Mouse (Mus musculus) spleen, adult 10 weeks (tissue): Measurements from ENCODE around the gene Defb13. TPM values are rescaled to one million over a fixed set of nuclear protein-coding genes. Genes with fewer than 3 reads are reported as not detected.

ENCODE experiments used
- polyA plus RNA-seq: library from polyadenylated mRNA; stranded (reverse); fragments of 350-450 nt; fragmentation: Illumina TruSeq; extraction: RNeasy Lipid Tissue Mini Kit (QIAGEN cat#74804); gene quantifications from one replicate; pipeline ENCODE4 v1.2.3, GENCODE M21; 2015; ENCODE audit warnings: low replicate concordance; ENCODE audit not compliant: insufficient read depth

The Defb13 gene
- not detected for polyA plus RNA-seq

GRCm38 (mm10) chr8:21946462-21946861, at the start of gene Defb13:
Gene Defb13 (plus strand): TSS chr8:21946762.

GRCm38 (mm10) chr8:21906290-21906689, 40.3 kb upstream of the Defb13 start, which contains the start of gene Defb11:
Gene Defb11 (minus strand): TSS chr8:21906412.

DNA sequence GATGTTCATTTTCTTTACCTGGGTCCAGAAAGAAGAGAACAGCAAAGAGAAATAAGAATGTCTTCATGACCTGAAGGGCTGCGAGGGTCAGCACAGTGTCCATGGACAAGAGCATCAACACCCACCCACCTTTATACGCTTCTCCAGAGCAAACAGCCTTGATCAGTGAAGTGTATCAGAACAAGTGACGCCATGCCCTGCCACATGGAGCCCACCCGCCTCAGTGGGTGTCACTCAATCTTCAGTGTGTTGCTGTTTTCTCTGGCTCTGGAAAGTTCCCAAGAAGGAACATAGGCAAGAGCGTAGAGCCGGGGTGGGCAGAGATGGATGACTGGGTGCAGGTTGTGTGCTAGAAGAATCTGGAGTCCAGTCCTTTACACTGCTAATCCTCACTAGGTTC, 14.0 kb upstream of the Defb13 start, which contains the start of gene Defb15:
Gene Defb15, minus strand, starts transcription at position 101 of the 400 bp plus-strand sequence.

DNA sequence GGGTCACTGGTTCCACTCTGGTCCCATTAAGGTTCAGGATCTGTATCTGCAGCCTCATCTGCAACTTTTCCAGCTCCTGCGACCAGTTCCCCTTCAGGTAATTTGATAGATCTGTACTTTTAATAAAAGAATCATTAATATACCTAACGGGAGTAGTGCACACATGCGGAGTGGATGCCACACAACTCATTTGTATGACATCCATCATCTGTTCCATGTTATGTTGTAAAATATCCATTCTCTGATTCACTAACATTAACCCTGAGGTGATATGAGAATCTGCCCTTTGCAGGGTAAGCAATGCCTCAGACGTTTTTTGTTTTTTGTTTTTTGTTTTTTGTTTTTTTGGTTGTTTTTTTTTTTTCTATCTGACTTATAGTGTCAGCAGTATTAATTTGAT, 8.5 kb upstream of the Defb13 start, which contains the start of gene Defb35:
Gene Defb35, plus strand, starts transcription at position 301 of the 400 bp plus-strand sequence.

GRCm38 (mm10) chr8:21958414-21958813, 11.9 kb downstream of the Defb13 start, which contains the start of gene Fam90a1a:
Gene Fam90a1a (plus strand): TSS chr8:21958714.

DNA sequence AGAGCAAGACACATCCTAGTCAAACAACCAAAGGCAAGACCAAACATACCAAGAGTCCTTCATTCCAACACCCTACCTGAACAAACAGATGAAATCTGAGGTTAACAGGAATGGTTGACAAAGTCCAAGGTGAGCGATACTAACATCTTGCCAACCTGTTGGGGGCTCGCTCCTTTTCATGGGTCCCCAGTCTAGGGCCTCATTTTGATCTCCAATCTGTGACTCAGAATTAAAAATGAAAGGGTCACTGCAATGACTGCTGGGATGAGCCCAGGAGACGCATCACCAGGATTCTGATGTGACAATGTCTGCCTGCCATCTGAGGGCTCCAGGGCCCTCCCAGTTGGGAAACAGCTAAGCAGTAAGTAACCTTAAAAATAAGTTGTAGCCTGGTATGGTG, 22.9 kb downstream of the Defb13 start, which contains the start of gene Ccdc70:
Gene Ccdc70, plus strand, starts transcription at position 301 of the 400 bp plus-strand sequence.

Other genes starting within 250 kb of the Defb13 start
- not detected for gene AY761184, start 243.1 kb upstream of the Defb13 start, polyA plus RNA-seq
- gene Defa24, start 212.3 kb upstream of the Defb13 start, polyA plus RNA-seq, result not detected
- not detected for gene Defb50, start 123.2 kb upstream of the Defb13 start, polyA plus RNA-seq
- gene Defb2, start 106.8 kb upstream of the Defb13 start, polyA plus RNA-seq, result not detected
- gene Defb10, start 87.9 kb upstream of the Defb13 start, polyA plus RNA-seq, result not detected
- not detected for gene Defb9, start 61.3 kb upstream of the Defb13 start, polyA plus RNA-seq
- gene Defb11, start 40.4 kb upstream of the Defb13 start, polyA plus RNA-seq, result not detected
- gene Defb15, start 14.1 kb upstream of the Defb13 start, polyA plus RNA-seq, result not detected
- not detected for gene Defb35, start 8.4 kb upstream of the Defb13 start, polyA plus RNA-seq
- gene Fam90a1a, start 12.0 kb downstream of the Defb13 start, polyA plus RNA-seq, result not detected
- not detected for gene Ccdc70, start 23.0 kb downstream of the Defb13 start, polyA plus RNA-seq
- 0.51 TPM for gene Atp7b, start 113.5 kb downstream of the Defb13 start, polyA plus RNA-seq
- gene Alg11, start 114.0 kb downstream of the Defb13 start, polyA plus RNA-seq, result 17.3 TPM
- gene Nek5, start 178.3 kb downstream of the Defb13 start, polyA plus RNA-seq, result 0.14 TPM
- 6.5 TPM for gene Nek3, start 219.7 kb downstream of the Defb13 start, polyA plus RNA-seq
- 9.3 TPM for gene Ckap2, start 239.1 kb downstream of the Defb13 start, polyA plus RNA-seq
- gene Vps36, start 246.0 kb downstream of the Defb13 start, polyA plus RNA-seq, result 24.8 TPM